Mouse (Mus musculus): ENCODE results near the gene Mb.

- no peak for TF ChIP-seq CTCF (IDR thresholded peaks at IDR 0.05; ENCODE audit: insufficient read depth, low read depth, low read length)
- TF ChIP-seq POLR2A (IDR thresholded peaks at IDR 0.05; ENCODE audit: insufficient read depth, low read depth, low read length) = no peak
Measured at GRCm38 (mm10) chr15:76987137-76987536, 63.3 kb downstream of the Mb start.

All from olfactory bulb, adult 2 months (tissue).